Mouse (Mus musculus) cerebellum, adult 2 months (tissue): ENCODE results near the gene Tmem86b. TPM values are rescaled to one million over a fixed set of nuclear protein-coding genes. Genes with fewer than 3 reads are reported as not detected.
"Not testable (repeated sequence)": the region's sequence is repeated elsewhere in the genome, so short reads cannot be mapped to it uniquely, and the experiment has no call there.

Source experiments
- DNase-seq, 2 experiments: peaks; one replicate each; pipeline ENCODE4 v3.0.0; 2021
- H3K27ac ChIP-seq: fragments of 200-500 bp; 2 replicates; pipeline ENCODE4 v1.5.1; 2012; ENCODE audit warnings: low read length, control low read depth, inconsistent platforms; ENCODE audit not compliant: insufficient read depth
- H3K27me3 ChIP-seq: fragments of 200-500 bp; 2 replicates; pipeline ENCODE4 v1.6.1; 2012; ENCODE audit warnings: inconsistent platforms, mild to moderate bottlenecking, low read length, moderate library complexity; ENCODE audit not compliant: control insufficient read depth, insufficient read depth
- H3K4me1 ChIP-seq: fragments of 200-500 bp; 2 replicates; pipeline ENCODE4 v1.6.1; 2011; ENCODE audit warnings: low read length; ENCODE audit not compliant: control insufficient read depth, insufficient read depth
- H3K4me3 ChIP-seq: fragments of 200-500 bp; replicated peaks from 2 replicates; pipeline ENCODE3; 2011; ENCODE audit warnings: mild to moderate bottlenecking, low read depth, low read length, control low read depth; ENCODE audit not compliant: insufficient read depth
- CTCF ChIP-seq: fragments of 200-500 bp; IDR thresholded peaks from 2 replicates; pipeline ENCODE4 v1.5.1; 2011; ENCODE audit warnings: low read depth, mild to moderate bottlenecking, control low read depth, low read length, moderate library complexity, borderline replicate concordance; ENCODE audit not compliant: insufficient read depth
- POLR2A ChIP-seq: fragments of 200-500 bp; IDR thresholded peaks from 2 replicates; pipeline ENCODE4 v1.6.1; 2011; ENCODE audit warnings: low read length, control low read depth, borderline replicate concordance; ENCODE audit not compliant: insufficient read depth
- WGBS: fragments of 180-500 bp; shearing (Covaris S2); methylation state at CpG from one replicate; pipeline ENCODE4 v1.1.7; 2018; 5-methylcytosine and 5-hydroxymethylcytosine counted together
- polyA plus RNA-seq: library from polyadenylated mRNA; depleted of rRNA; stranded (reverse); fragments of >200 nt; gene quantifications from 2 replicates; pipeline ENCODE4 v1.2.3, GENCODE M21; 2012; rRNA removed

Tmem86b gene
- polyA plus RNA-seq, 1 experiment, result 47.9 TPM

DNA sequence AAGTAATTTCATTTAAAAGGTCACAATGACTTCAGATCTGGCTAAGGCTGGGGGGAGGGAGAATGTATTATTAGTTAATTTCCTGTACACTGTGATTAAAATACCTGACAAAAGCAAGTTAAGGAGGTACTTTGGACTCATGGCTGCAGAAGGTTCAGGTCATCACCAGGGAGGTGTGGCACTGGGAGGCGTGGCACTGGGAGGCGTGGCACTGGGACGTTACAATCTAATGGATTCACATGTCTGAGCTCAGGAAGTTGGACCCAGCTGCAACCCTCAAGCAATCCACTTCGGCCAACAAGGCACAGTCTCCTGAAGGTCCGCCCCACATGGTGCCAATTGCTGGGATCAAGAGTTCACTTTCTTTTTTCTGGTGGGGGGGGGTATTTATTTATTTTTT, 23.2 kb downstream of the Tmem86b start:
- peaks cover 14% of the 10 kb centered on the region for H3K4me1 ChIP-seq
- no peak overlapping the region for H3K27ac ChIP-seq
- no peak for TF ChIP-seq POLR2A
- TF ChIP-seq CTCF, result no peak
- DNase-seq, result no peak
- H3K27me3 ChIP-seq, result no peaks in the 10 kb centered on the region
- WGBS, result 67% methylated on average over 5 of the region's 5 CpGs
- no peak overlapping the region for H3K4me3 ChIP-seq

DNA sequence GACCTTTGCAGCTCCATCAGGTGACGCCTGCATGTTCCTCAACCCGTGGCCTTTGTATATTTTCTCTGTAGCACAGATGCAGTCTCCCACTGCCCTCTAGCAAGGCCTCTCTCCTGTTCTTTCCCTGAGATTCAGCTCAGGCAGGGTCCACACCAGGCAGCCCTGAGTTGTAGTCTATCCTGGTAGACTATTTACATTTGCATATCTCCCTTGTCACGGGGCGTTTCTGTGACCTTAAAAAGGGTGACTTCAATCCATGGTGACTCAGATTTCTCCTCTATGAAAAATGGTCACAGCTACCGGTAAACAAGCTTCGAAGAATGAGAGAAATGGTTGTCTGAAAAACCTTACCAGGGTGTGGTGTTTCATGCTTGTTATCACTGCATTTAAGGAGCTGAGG, 27.3 kb downstream of the Tmem86b start, which contains the start of gene Ptprh:
Gene Ptprh, minus strand, starts transcription at position 169 of the 400 bp plus-strand sequence.
- Histone ChIP-seq H3K4me3 (no peak within 1 kb of the TSS), H3K27ac (no peak within 1 kb of the TSS), H3K27me3 (no peaks in the 10 kb centered on the region), H3K4me1 (no peaks in the 10 kb centered on the region)
- 82% methylated on average over 6 of the region's 6 CpGs for WGBS
- TF ChIP-seq CTCF (no peak), POLR2A (no peak)
- DNase-seq, result no peak

DNA sequence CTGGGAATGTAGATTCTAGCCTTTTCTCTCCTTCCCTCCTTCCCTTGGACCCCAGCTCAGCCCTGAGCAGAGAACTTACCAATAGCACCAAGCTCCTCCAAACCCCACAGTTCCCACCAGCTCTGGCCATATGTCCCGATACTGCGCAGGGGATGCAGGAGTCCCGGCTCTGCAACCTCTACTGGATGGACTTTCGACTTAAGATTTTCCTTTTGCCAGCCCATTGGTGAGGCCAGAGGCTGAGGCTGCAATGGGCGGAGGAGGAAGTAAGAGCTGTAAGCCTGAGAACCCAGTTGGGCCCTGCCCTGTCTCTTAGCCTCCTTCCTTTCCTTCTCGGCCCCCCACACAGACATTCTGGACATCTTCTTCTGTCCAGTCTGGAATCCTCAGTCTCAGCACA, 28.3 kb downstream of the Tmem86b start:
- Histone ChIP-seq H3K27ac (no peak overlapping the region), H3K27me3 (no peaks in the 10 kb centered on the region), H3K4me3 (no peak overlapping the region), H3K4me1 (no peaks in the 10 kb centered on the region)
- TF ChIP-seq POLR2A, result no peak
- TF ChIP-seq CTCF, result no peak
- WGBS, result 83% methylated on average over 6 of the region's 6 CpGs
- no peak for DNase-seq

DNA sequence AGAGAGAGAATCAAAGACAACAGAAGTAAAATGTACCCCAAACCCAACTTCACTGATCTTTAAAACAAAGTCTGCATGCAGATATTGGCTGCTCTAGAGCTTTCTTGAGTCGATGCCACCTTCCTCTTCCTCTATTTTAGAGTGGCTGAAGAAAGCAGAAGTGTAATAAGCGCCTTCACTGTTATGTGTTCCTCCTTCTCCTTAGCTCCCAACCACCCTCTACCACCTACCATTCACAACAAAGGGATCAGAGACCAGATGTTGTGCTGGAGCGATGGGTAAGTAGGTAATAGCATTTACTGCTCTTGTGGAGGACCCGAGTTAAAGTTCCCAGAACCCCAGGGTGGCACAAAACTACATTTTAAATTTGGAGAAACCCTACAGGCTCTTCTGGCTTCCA, 34.2 kb downstream of the Tmem86b start:
- not testable (repeated sequence) for DNase-seq, H3K27ac ChIP-seq, H3K27me3 ChIP-seq, H3K4me3 ChIP-seq, H3K4me1 ChIP-seq
- WGBS, result 80% methylated on average over 4 of the region's 4 CpGs

DNA sequence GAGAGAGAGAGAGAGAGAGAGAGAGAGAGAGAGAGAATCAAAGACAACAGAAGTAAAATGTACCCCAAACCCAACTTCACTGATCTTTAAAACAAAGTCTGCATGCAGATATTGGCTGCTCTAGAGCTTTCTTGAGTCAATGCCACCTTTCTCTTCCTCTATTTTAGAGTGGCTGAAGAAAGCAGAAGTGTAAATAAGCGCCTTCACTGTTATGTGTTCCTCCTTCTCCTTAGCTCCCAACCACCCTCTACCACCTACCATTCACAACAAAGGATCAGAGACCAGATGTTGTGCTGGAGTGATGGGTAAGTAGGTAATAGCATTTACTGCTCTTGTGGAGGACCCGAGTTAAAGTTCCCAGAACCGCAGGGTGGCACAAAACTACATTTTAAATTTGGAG, 49.7 kb downstream of the Tmem86b start:
- H3K4me1 ChIP-seq, H3K27me3 ChIP-seq, H3K27ac ChIP-seq, H3K4me3 ChIP-seq, DNase-seq: not testable (repeated sequence)
- WGBS, result 79% methylated on average over 3 of the region's 3 CpGs

Other genes with a start within 250 kb of the Tmem86b start
- gene Gp6, start 233.7 kb downstream of the Tmem86b start, polyA plus RNA-seq, result not detected in 2 replicates
- 32.7 and 33.0 TPM in 2 replicates for gene Rdh13, start 185.8 kb downstream of the Tmem86b start, polyA plus RNA-seq
- gene Eps8l1, start 170.7 kb downstream of the Tmem86b start, polyA plus RNA-seq, result 10.6 and 20.6 TPM in 2 replicates
- 111 and 120 TPM in 2 replicates for gene Ppp1r12c, start 129.7 kb downstream of the Tmem86b start, polyA plus RNA-seq
- 2.9 and 6.7 TPM in 2 replicates for gene Tnnt1, start 115.0 kb downstream of the Tmem86b start, polyA plus RNA-seq
- 5.4 and 9.5 TPM in 2 replicates for gene Tnni3, start 107.2 kb downstream of the Tmem86b start, polyA plus RNA-seq
- gene Dnaaf3, start 99.0 kb downstream of the Tmem86b start, polyA plus RNA-seq, result 1.1 and 1.4 TPM in 2 replicates
- 16.9 and 19.0 TPM in 2 replicates for gene Syt5, start 83.9 kb downstream of the Tmem86b start, polyA plus RNA-seq
- 1.4 TPM in 2 replicates for gene Ptprh, start 27.4 kb downstream of the Tmem86b start, polyA plus RNA-seq
- gene Ppp6r1, start 27.6 kb upstream of the Tmem86b start, polyA plus RNA-seq, result 130 and 136 TPM in 2 replicates
- 94.5 and 96.8 TPM in 2 replicates for gene Hspbp1, start 53.6 kb upstream of the Tmem86b start, polyA plus RNA-seq
- 177 and 182 TPM in 2 replicates for gene Brsk1, start 59.2 kb upstream of the Tmem86b start, polyA plus RNA-seq
- gene Tmem150b, start 93.8 kb upstream of the Tmem86b start, polyA plus RNA-seq, result not detected in 2 replicates
- 81.5 and 89.6 TPM in 2 replicates for gene Kmt5c, start 108.7 kb upstream of the Tmem86b start, polyA plus RNA-seq
- gene Cox6b2, start 121.7 kb upstream of the Tmem86b start, polyA plus RNA-seq, result 41.9 and 44.4 TPM in 2 replicates
- gene Fam71e2, start 139.9 kb upstream of the Tmem86b start, polyA plus RNA-seq, result not detected in 2 replicates
- gene Il11, start 151.4 kb upstream of the Tmem86b start, polyA plus RNA-seq, result 1.2 TPM in 2 replicates
- not detected in 2 replicates for gene Tmem190, start 151.5 kb upstream of the Tmem86b start, polyA plus RNA-seq
- gene Tmem238, start 158.2 kb upstream of the Tmem86b start, polyA plus RNA-seq, result 13.2 and 15.6 TPM in 2 replicates
- gene Rpl28, start 161.5 kb upstream of the Tmem86b start, polyA plus RNA-seq, result 268 and 296 TPM in 2 replicates
- 179 and 211 TPM in 2 replicates for gene Ube2s, start 181.2 kb upstream of the Tmem86b start, polyA plus RNA-seq
- 21.0 and 22.7 TPM in 2 replicates for gene Shisa7, start 213.3 kb upstream of the Tmem86b start, polyA plus RNA-seq
- 11.1 and 13.6 TPM in 2 replicates for gene Isoc2b, start 238.8 kb upstream of the Tmem86b start, polyA plus RNA-seq
- gene Isoc2a, start 245.7 kb upstream of the Tmem86b start, polyA plus RNA-seq, result 17.4 and 17.7 TPM in 2 replicates